Mouse (Mus musculus) embryonic facial prominence, embryonic 11.5 days (tissue): Measurements from ENCODE around the gene Pjvk. TPM values are rescaled to one million over a fixed set of nuclear protein-coding genes. Genes with fewer than 3 reads are reported as not detected.

Experiments
- ATAC-seq: fragments of 200-750 bp; cut with Nextera tagmentation; replicated peaks from 2 replicates; pipeline ENCODE4 v1.8.0; 2017; ENCODE audit warnings: low read depth; ENCODE audit not compliant: insufficient number of reproducible peaks, low FRiP score, low TSS enrichment
- DNase-seq: peaks from one replicate; pipeline ENCODE4 v3.0.0-alpha.2; 2015; ENCODE audit warnings: low spot score
- H3K27ac ChIP-seq: fragments of 300-500 bp; sonication (generic); replicated peaks from 2 replicates; pipeline ENCODE4 v1.5.1; 2014; ENCODE audit warnings: mild to moderate bottlenecking, low read depth, low read length, control low read depth
- H3K27me3 ChIP-seq: fragments of 300-500 bp; sonication (generic); 2 replicates; pipeline ENCODE4 v1.6.1; 2014; ENCODE audit warnings: mild to moderate bottlenecking, low read length, moderate library complexity, mixed read lengths; ENCODE audit not compliant: control insufficient read depth, insufficient read depth
- H3K36me3 ChIP-seq: fragments of 300-500 bp; sonication (generic); replicated peaks from 2 replicates; pipeline ENCODE4 v1.6.1; 2014; ENCODE audit warnings: low read depth, mild to moderate bottlenecking, low read length, moderate library complexity, mixed read lengths; ENCODE audit not compliant: control insufficient read depth, insufficient read depth
- H3K4me1 ChIP-seq: fragments of 300-500 bp; sonication (generic); 2 replicates; pipeline ENCODE4 v1.6.1; 2014; ENCODE audit warnings: low read length, mixed read lengths; ENCODE audit not compliant: control insufficient read depth, insufficient read depth
- H3K4me2 ChIP-seq: fragments of 300-500 bp; sonication (generic); 2 replicates; pipeline ENCODE4 v1.6.1; 2014; ENCODE audit warnings: low read depth, mild to moderate bottlenecking, control low read depth, low read length, moderate library complexity
- H3K4me3 ChIP-seq: fragments of 300-500 bp; sonication (generic); 2 replicates; pipeline ENCODE4 v1.5.1; 2014; ENCODE audit warnings: low read depth, low read length, control low read depth
- H3K9ac ChIP-seq: fragments of 300-500 bp; sonication (generic); replicated peaks from 2 replicates; pipeline ENCODE4 v1.6.1; 2014; ENCODE audit warnings: mild to moderate bottlenecking, control low read depth, low read length
- H3K9me3 ChIP-seq: fragments of 300-500 bp; sonication (generic); replicated peaks from 2 replicates; pipeline ENCODE4 v1.6.1; 2016; ENCODE audit warnings: mild to moderate bottlenecking, low read length, inconsistent platforms, mixed read lengths; ENCODE audit not compliant: control insufficient read depth
- WGBS: fragments of 180-500 bp; shearing (Covaris S2); extraction: QIAGEN DNeasy Blood & Tissue Kit; methylation state at CpG from one replicate; pipeline ENCODE4 v1.1.7; 2014; 5-methylcytosine and 5-hydroxymethylcytosine counted together
- polyA plus RNA-seq: library from polyadenylated mRNA; unstranded; fragments of >200 nt; fragmentation: Nextera tagmentation; extraction: Ambion mirVana; gene quantifications from 2 replicates; pipeline ENCODE4 v1.2.1, GENCODE M21; 2014

Gene Pjvk
- 0.72 and 0.93 TPM in 2 replicates for polyA plus RNA-seq

- peak within 1 kb of the TSS; percentile 78 for H3K9ac ChIP-seq
- no peaks in the 10 kb centered on the region for H3K27me3 ChIP-seq
- DNase-seq (peak; percentile 99), ATAC-seq (peak; percentile 99)
- H3K27ac ChIP-seq, result peak within 1 kb of the TSS; percentile 88
- H3K9me3 ChIP-seq, result no peaks in the 10 kb centered on the region
- H3K4me2 ChIP-seq, result peak within 1 kb of the TSS; percentile 78
- H3K4me3 ChIP-seq, result peak within 1 kb of the TSS; percentile 76
- H3K4me1 ChIP-seq, result no peaks in the 10 kb centered on the region
- WGBS, result 2% methylated on average over 40 of the region's 42 CpGs
- no peaks in the 10 kb centered on the region for H3K36me3 ChIP-seq
Measured at GRCm38 (mm10) chr2:76647883-76648570, at the start of gene Pjvk, which contains the start of gene Prkra. TSS of gene Pjvk (plus strand) at chr2:76648476. TSS of gene Prkra (minus strand) at chr2:76648015.

GRCm38 (mm10) chr2:76599214-76599613 is 49.1 kb upstream of the Pjvk start:
- H3K4me3 ChIP-seq, result no peak overlapping the region
- H3K4me2 ChIP-seq, result no peak overlapping the region
- H3K27me3 ChIP-seq, result no peaks in the 10 kb centered on the region
- H3K36me3 ChIP-seq, result no peaks in the 10 kb centered on the region
- no peaks in the 10 kb centered on the region for H3K4me1 ChIP-seq
- no peak for ATAC-seq
- H3K9ac ChIP-seq, result no peak overlapping the region
- H3K27ac ChIP-seq, result no peak overlapping the region
- DNase-seq, result peak; percentile 36
- 66% methylated on average over 5 of the region's 5 CpGs for WGBS
- H3K9me3 ChIP-seq, result no peaks in the 10 kb centered on the region

GRCm38 (mm10) chr2:76602256-76602655 is 46.0 kb upstream of the Pjvk start:
- WGBS, result 100% methylated on average over 1 of the region's 1 CpGs
- Histone ChIP-seq H3K4me2 (no peak overlapping the region), H3K27ac (no peak overlapping the region), H3K27me3 (no peaks in the 10 kb centered on the region), H3K9ac (no peak overlapping the region), H3K9me3 (no peaks in the 10 kb centered on the region), H3K4me1 (no peaks in the 10 kb centered on the region), H3K4me3 (no peak overlapping the region), H3K36me3 (no peaks in the 10 kb centered on the region)
- ATAC-seq (no peak), DNase-seq (no peak)

GRCm38 (mm10) chr2:76606704-76607103 is 41.6 kb upstream of the Pjvk start:
- no peak for ATAC-seq
- Histone ChIP-seq H3K36me3 (no peaks in the 10 kb centered on the region), H3K9ac (no peak overlapping the region), H3K4me3 (no peak overlapping the region), H3K27ac (no peak overlapping the region), H3K9me3 (no peaks in the 10 kb centered on the region), H3K4me2 (no peak overlapping the region), H3K27me3 (no peaks in the 10 kb centered on the region), H3K4me1 (no peaks in the 10 kb centered on the region)
- no peak for DNase-seq
- WGBS, result 80% methylated on average over 3 of the region's 3 CpGs

GRCm38 (mm10) chr2:76610326-76611104 is 37.8 kb upstream of the Pjvk start:
- no peaks in the 10 kb centered on the region for H3K4me1 ChIP-seq
- DNase-seq (no peak), ATAC-seq (no peak)
- no peak overlapping the region for H3K9ac ChIP-seq
- H3K4me3 ChIP-seq, result no peak overlapping the region
- H3K27me3 ChIP-seq, result no peaks in the 10 kb centered on the region
- no peak overlapping the region for H3K27ac ChIP-seq
- no peaks in the 10 kb centered on the region for H3K36me3 ChIP-seq
- no peak overlapping the region for H3K4me2 ChIP-seq
- H3K9me3 ChIP-seq, result no peaks in the 10 kb centered on the region
- WGBS, result 79% methylated on average over 10 of the region's 10 CpGs

- H3K9me3 ChIP-seq, result no peaks in the 10 kb centered on the region
- no peaks in the 10 kb centered on the region for H3K36me3 ChIP-seq
- DNase-seq, result no peak
- H3K4me2 ChIP-seq, result no peak overlapping the region
- no peak overlapping the region for H3K4me3 ChIP-seq
- no peaks in the 10 kb centered on the region for H3K4me1 ChIP-seq
- H3K27ac ChIP-seq, result no peak overlapping the region
- no peaks in the 10 kb centered on the region for H3K27me3 ChIP-seq
- WGBS, result 82% methylated on average over 3 of the region's 3 CpGs
- H3K9ac ChIP-seq, result no peak overlapping the region
- ATAC-seq, result no peak
Measured at GRCm38 (mm10) chr2:76611996-76612395, 36.3 kb upstream of the Pjvk start.

- Histone ChIP-seq H3K27me3 (no peaks in the 10 kb centered on the region), H3K9ac (no peak overlapping the region), H3K36me3 (no peaks in the 10 kb centered on the region), H3K27ac (no peak overlapping the region), H3K9me3 (no peaks in the 10 kb centered on the region), H3K4me3 (no peak overlapping the region), H3K4me1 (no peaks in the 10 kb centered on the region), H3K4me2 (no peak overlapping the region)
- WGBS, result 61% methylated on average over 1 of the region's 1 CpGs
- DNase-seq, result peak; percentile 76
- ATAC-seq, result no peak
Measured at GRCm38 (mm10) chr2:76618078-76618477, 30.2 kb upstream of the Pjvk start.

- no peak overlapping the region for H3K9ac ChIP-seq
- WGBS, result 89% methylated on average over 5 of the region's 5 CpGs
- no peaks in the 10 kb centered on the region for H3K9me3 ChIP-seq
- H3K4me1 ChIP-seq, result no peaks in the 10 kb centered on the region
- H3K4me2 ChIP-seq, result no peak overlapping the region
- DNase-seq (no peak), ATAC-seq (no peak)
- no peaks in the 10 kb centered on the region for H3K27me3 ChIP-seq
- peaks cover 3% of the 10 kb centered on the region; the same call in 1 of the 2 replicates for H3K36me3 ChIP-seq
- no peak overlapping the region for H3K4me3 ChIP-seq
- no peak overlapping the region for H3K27ac ChIP-seq
Measured at GRCm38 (mm10) chr2:76620188-76620587, 28.1 kb upstream of the Pjvk start.
